Mouse (Mus musculus): ENCODE results near the gene Arvcf. TPM values are rescaled to one million over a fixed set of nuclear protein-coding genes. Genes with fewer than 3 reads are reported as not detected.

Arvcf gene
- 10.7 and 17.1 TPM in 2 replicates for polyA plus RNA-seq (2012; rRNA removed)

GRCm38 (mm10) chr16:18347931-18348600 is at the start of gene Arvcf, which contains the start of gene Tango2:
Gene Arvcf (plus strand): TSS chr16:18348182.
Gene Tango2 (minus strand): TSS chr16:18348103.
- Histone ChIP-seq H3K27ac (ENCODE audit: insufficient read depth, low read depth, low read length) (no peak within 1 kb of the TSS), H3K4me3 (ENCODE audit: low read depth, low read length) (peak within 1 kb of the TSS; percentile 98), H3K36me3 (ENCODE audit: control insufficient read depth, insufficient read depth, low read length) (no peaks in the 10 kb centered on the region), H3K27me3 (ENCODE audit: control insufficient read depth, insufficient read depth, low read length) (no peaks in the 10 kb centered on the region; the same call in 1 of the 2 replicates), H3K4me1 (ENCODE audit: control insufficient read depth, insufficient read depth, insufficient read length, low read length) (peaks cover 7% of the 10 kb centered on the region)
- under 1% methylated on average over 44 of the region's 44 CpGs for WGBS
- TF ChIP-seq CTCF (IDR thresholded peaks at IDR 0.05; ENCODE audit: extremely low read depth, insufficient read length, insufficient replicate concordance, low read depth, low read length) (no peak), POLR2A (IDR thresholded peaks at IDR 0.05; ENCODE audit: low read depth, low read length) (no peak; the same call in 1 of the 2 replicates)

- TF ChIP-seq POLR2A (IDR thresholded peaks at IDR 0.05; ENCODE audit: low read depth, low read length) (no peak), CTCF (IDR thresholded peaks at IDR 0.05; ENCODE audit: extremely low read depth, insufficient read length, insufficient replicate concordance, low read depth, low read length) (no peak)
- Histone ChIP-seq H3K27me3 (ENCODE audit: control insufficient read depth, insufficient read depth, low read length) (no peaks in the 10 kb centered on the region), H3K27ac (ENCODE audit: insufficient read depth, low read depth, low read length) (no peak overlapping the region), H3K4me3 (ENCODE audit: low read depth, low read length) (no peak overlapping the region), H3K36me3 (ENCODE audit: control insufficient read depth, insufficient read depth, low read length) (peaks cover 52% of the 10 kb centered on the region), H3K4me1 (ENCODE audit: control insufficient read depth, insufficient read depth, insufficient read length, low read length) (no peaks in the 10 kb centered on the region)
- WGBS = 81% methylated on average over 1 of the region's 1 CpGs
Observed at GRCm38 (mm10) chr16:18308159-18308558, 39.8 kb upstream of the Arvcf start.

GRCm38 (mm10) chr16:18318992-18319391 is 29.0 kb upstream of the Arvcf start:
- 78% methylated on average over 3 of the region's 3 CpGs for WGBS
- Histone ChIP-seq H3K27ac (ENCODE audit: insufficient read depth, low read depth, low read length) (no peak overlapping the region), H3K4me3 (ENCODE audit: low read depth, low read length) (no peak overlapping the region), H3K36me3 (ENCODE audit: control insufficient read depth, insufficient read depth, low read length) (peaks cover 35% of the 10 kb centered on the region), H3K4me1 (ENCODE audit: control insufficient read depth, insufficient read depth, insufficient read length, low read length) (peaks cover 7% of the 10 kb centered on the region; the same call in 1 of the 2 replicates), H3K27me3 (ENCODE audit: control insufficient read depth, insufficient read depth, low read length) (no peaks in the 10 kb centered on the region)
- TF ChIP-seq CTCF (IDR thresholded peaks at IDR 0.05; ENCODE audit: extremely low read depth, insufficient read length, insufficient replicate concordance, low read depth, low read length) = no peak
- no peak for TF ChIP-seq POLR2A (IDR thresholded peaks at IDR 0.05; ENCODE audit: low read depth, low read length)

- Histone ChIP-seq H3K4me1 (ENCODE audit: control insufficient read depth, insufficient read depth, insufficient read length, low read length) (peaks cover 7% of the 10 kb centered on the region; the same call in 1 of the 2 replicates), H3K27ac (ENCODE audit: insufficient read depth, low read depth, low read length) (no peak overlapping the region), H3K4me3 (ENCODE audit: low read depth, low read length) (no peak overlapping the region), H3K36me3 (ENCODE audit: control insufficient read depth, insufficient read depth, low read length) (peaks cover 38% of the 10 kb centered on the region), H3K27me3 (ENCODE audit: control insufficient read depth, insufficient read depth, low read length) (no peaks in the 10 kb centered on the region)
- TF ChIP-seq CTCF (IDR thresholded peaks at IDR 0.05; ENCODE audit: extremely low read depth, insufficient read length, insufficient replicate concordance, low read depth, low read length) = no peak
- no peak for TF ChIP-seq POLR2A (IDR thresholded peaks at IDR 0.05; ENCODE audit: low read depth, low read length)
- 71% methylated on average over 2 of the region's 2 CpGs for WGBS
Observed at GRCm38 (mm10) chr16:18321443-18321842, 26.5 kb upstream of the Arvcf start.

- no peak overlapping the region for H3K27ac ChIP-seq (ENCODE audit: insufficient read depth, low read depth, low read length)
- H3K4me1 ChIP-seq (ENCODE audit: control insufficient read depth, insufficient read depth, insufficient read length, low read length) = peaks cover 5% of the 10 kb centered on the region; the same call in 1 of the 2 replicates
- no peaks in the 10 kb centered on the region for H3K27me3 ChIP-seq (ENCODE audit: control insufficient read depth, insufficient read depth, low read length)
- 84% methylated on average over 2 of the region's 2 CpGs for WGBS
- no peak for TF ChIP-seq CTCF (IDR thresholded peaks at IDR 0.05; ENCODE audit: extremely low read depth, insufficient read length, insufficient replicate concordance, low read depth, low read length)
- TF ChIP-seq POLR2A (IDR thresholded peaks at IDR 0.05; ENCODE audit: low read depth, low read length) = no peak
- no peak overlapping the region for H3K4me3 ChIP-seq (ENCODE audit: low read depth, low read length)
- H3K36me3 ChIP-seq (ENCODE audit: control insufficient read depth, insufficient read depth, low read length) = peaks cover 32% of the 10 kb centered on the region
Observed at GRCm38 (mm10) chr16:18323460-18323859, 24.5 kb upstream of the Arvcf start.

- TF ChIP-seq CTCF (IDR thresholded peaks at IDR 0.05; ENCODE audit: extremely low read depth, insufficient read length, insufficient replicate concordance, low read depth, low read length) = no peak
- no peak for TF ChIP-seq POLR2A (IDR thresholded peaks at IDR 0.05; ENCODE audit: low read depth, low read length)
- H3K27me3 ChIP-seq (ENCODE audit: control insufficient read depth, insufficient read depth, low read length) = no peaks in the 10 kb centered on the region
- H3K27ac ChIP-seq (ENCODE audit: insufficient read depth, low read depth, low read length) = no peak overlapping the region
- H3K4me3 ChIP-seq (ENCODE audit: low read depth, low read length) = no peak overlapping the region
- 93% methylated on average over 6 of the region's 6 CpGs for WGBS
- peaks cover 32% of the 10 kb centered on the region for H3K36me3 ChIP-seq (ENCODE audit: control insufficient read depth, insufficient read depth, low read length)
- peaks cover 7% of the 10 kb centered on the region; the same call in 1 of the 2 replicates for H3K4me1 ChIP-seq (ENCODE audit: control insufficient read depth, insufficient read depth, insufficient read length, low read length)
Observed at GRCm38 (mm10) chr16:18324031-18324430, 24.0 kb upstream of the Arvcf start.

- WGBS = 81% methylated on average over 4 of the region's 4 CpGs
Observed at GRCm38 (mm10) chr16:18325741-18326140, 22.2 kb upstream of the Arvcf start.

More at GRCm38 (mm10) chr16:18325741-18326140, 22.2 kb upstream of the Arvcf start:
- TF ChIP-seq CTCF (IDR thresholded peaks at IDR 0.05; ENCODE audit: extremely low read depth, insufficient read length, insufficient replicate concordance, low read depth, low read length) (no peak), POLR2A (IDR thresholded peaks at IDR 0.05; ENCODE audit: low read depth, low read length) (no peak)
- Histone ChIP-seq H3K36me3 (ENCODE audit: control insufficient read depth, insufficient read depth, low read length) (peaks cover 28% of the 10 kb centered on the region), H3K27me3 (ENCODE audit: control insufficient read depth, insufficient read depth, low read length) (no peaks in the 10 kb centered on the region), H3K27ac (ENCODE audit: insufficient read depth, low read depth, low read length) (no peak overlapping the region), H3K4me1 (ENCODE audit: control insufficient read depth, insufficient read depth, insufficient read length, low read length) (0 out of 2 replicates have a peak, but pooled peaks cover 3% of the 10 kb centered on the region), H3K4me3 (ENCODE audit: low read depth, low read length) (no peak overlapping the region)

Measured in small intestine, adult 2 months (tissue).